Mouse (Mus musculus): ENCODE results near the gene Nabp2. TPM values are rescaled to one million over a fixed set of nuclear protein-coding genes. Genes with fewer than 3 reads are reported as not detected.

Gene Nabp2
- total and polyA plus RNA-seq, 3 experiments, result 40.3 to 123 (median 43.7) TPM

- peak overlapping the region; percentile 80 for H3K4me2 ChIP-seq (ENCODE audit: insufficient read depth, low read depth, poor library complexity, severe bottlenecking)
- H3K79me2 ChIP-seq (replicated peaks; ENCODE audit: control insufficient read depth, extremely low read depth, insufficient read depth, poor library complexity, severe bottlenecking), result peaks cover 16% of the 10 kb centered on the region
- no peak for DNase-seq (ENCODE audit: extremely low read depth)
- no peaks in the 10 kb centered on the region for H3K9me3 ChIP-seq (replicated peaks; ENCODE audit: low read length)
- H3K36me3 ChIP-seq (replicated peaks in 1 of 2; ENCODE audit: control insufficient read depth in 1 of 2, insufficient read depth in 1 of 2, low read length in 1 of 2), result peaks cover 23 to 43% of the 10 kb centered on the region in 2 experiments
- H3K9ac ChIP-seq (ENCODE audit: insufficient read depth, low read depth), result peak overlapping the region; percentile 97
- no peak overlapping the region for H3K27ac ChIP-seq (ENCODE audit: insufficient read depth, low read depth)
- dilution Hi-C loops (cut with MboI; ENCODE audit: extremely low pct_ligation_motif_present, extremely low pct_unique_long_range_greater_than_20kb, low sequenced_read_pairs), result no loop called here
- no peak for TF ChIP-seq CTCF (conservative IDR thresholded peaks at IDR 0.05 in 1 of 2, IDR thresholded peaks at IDR 0.05 in 1 of 2; ENCODE audit: low read depth in 2 of 2, low read length in 2 of 2)
- 0 out of 2 replicates have a peak, but pooled peaks have one; percentile 4 for TF ChIP-seq CHD2 (IDR thresholded peaks at IDR 0.05; ENCODE audit: low read length)
- peaks cover 6 to 21% of the 10 kb centered on the region in 2 experiments for H3K4me1 ChIP-seq (ENCODE audit: control insufficient read depth in 1 of 2, insufficient read depth in 2 of 2)
- H3K27me3 ChIP-seq (replicated peaks), result no peaks in the 10 kb centered on the region
- H3K4me3 ChIP-seq (replicated peaks in 1 of 3; ENCODE audit: low read depth in 2 of 3, low read length in 2 of 3, poor library complexity in 1 of 3), result peak overlapping the region; percentile 71 to 82 (median 77)
- in situ Hi-C loops (cut with MboI; ENCODE audit: low pct_ligation_motif_present, low pct_unique_long_range_greater_than_20kb, low sequenced_read_pairs), result no loop called here
These were observed 49.0 kb upstream of the Nabp2 start for GRCm38 (mm10) chr10:128460270-128460630.

DNA sequence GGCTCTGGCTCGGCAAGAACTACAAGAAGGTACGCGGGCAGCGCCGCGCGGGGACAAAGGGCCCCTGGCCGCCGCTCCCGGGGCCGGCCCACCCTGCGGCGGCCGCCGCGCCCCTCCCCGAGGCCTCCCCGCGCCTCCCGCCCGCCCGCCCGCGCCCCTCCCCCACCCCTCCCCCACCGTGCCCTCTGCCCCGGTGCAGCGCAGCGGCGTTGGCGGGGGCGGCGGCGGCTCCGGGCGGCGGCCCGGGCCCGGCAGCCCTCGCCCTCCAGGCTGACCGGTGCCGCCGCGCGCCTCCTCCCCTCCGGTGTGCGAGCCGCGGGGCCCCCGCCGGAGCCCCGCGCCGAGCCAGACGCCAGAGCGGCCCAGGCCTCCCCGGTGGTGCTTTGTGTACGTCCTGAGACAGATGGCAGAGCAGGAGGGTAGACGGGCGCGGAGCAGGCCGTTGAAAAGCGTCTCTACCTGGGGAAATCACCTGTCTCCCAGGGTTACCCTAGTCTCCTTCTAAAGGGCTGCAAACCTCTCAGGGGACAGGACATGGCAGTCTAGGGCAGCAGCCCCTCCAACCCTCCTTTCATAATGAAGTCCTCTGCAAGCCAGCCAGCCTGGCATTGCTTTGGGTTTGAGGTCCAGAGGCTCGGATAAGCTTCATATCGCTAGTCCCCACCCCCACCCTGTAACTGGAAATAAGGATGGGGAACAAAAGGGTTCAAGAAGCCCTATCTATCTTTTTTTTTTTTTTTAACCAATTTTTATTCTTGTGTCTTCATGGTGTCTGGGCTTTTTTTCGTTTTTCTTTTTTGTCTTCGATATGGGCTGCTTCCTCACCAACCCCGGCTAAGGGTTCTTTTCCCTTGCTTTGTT is 48.3 kb upstream of the Nabp2 start:
- DNase-seq (ENCODE audit: extremely low read depth), result peak; percentile 36
- dilution Hi-C loops (cut with MboI; ENCODE audit: extremely low pct_ligation_motif_present, extremely low pct_unique_long_range_greater_than_20kb, low sequenced_read_pairs) (no loop called here), in situ Hi-C loops (cut with MboI; ENCODE audit: low pct_ligation_motif_present, low pct_unique_long_range_greater_than_20kb, low sequenced_read_pairs) (no loop called here)
- Histone ChIP-seq H3K27me3 (replicated peaks) (no peaks in the 10 kb centered on the region), H3K4me3 (replicated peaks in 1 of 3; ENCODE audit: low read depth in 2 of 3, low read length in 2 of 3, poor library complexity in 1 of 3) (peak overlapping the region; percentile 71 to 82 (median 77)), H3K4me2 (ENCODE audit: insufficient read depth, low read depth, poor library complexity, severe bottlenecking) (peak overlapping the region; percentile 80), H3K36me3 (replicated peaks in 1 of 2; ENCODE audit: control insufficient read depth in 1 of 2, insufficient read depth in 1 of 2, low read length in 1 of 2) (peaks cover 19 to 38% of the 10 kb centered on the region in 2 experiments), H3K27ac (ENCODE audit: insufficient read depth, low read depth) (peak overlapping the region; percentile 79; the same call in 1 of the 2 replicates), H3K9ac (ENCODE audit: insufficient read depth, low read depth) (peak overlapping the region; percentile 97), H3K79me2 (replicated peaks; ENCODE audit: control insufficient read depth, extremely low read depth, insufficient read depth, poor library complexity, severe bottlenecking) (peaks cover 16% of the 10 kb centered on the region), H3K4me1 (ENCODE audit: control insufficient read depth in 1 of 2, insufficient read depth in 2 of 2) (peaks cover 6 to 27% of the 10 kb centered on the region in 2 experiments), H3K9me3 (replicated peaks; ENCODE audit: low read length) (no peaks in the 10 kb centered on the region)
- no peak for TF ChIP-seq ZNF384 (IDR thresholded peaks at IDR 0.05; ENCODE audit: low read depth, low read length)
- peak; percentile 36; the same call in 1 of the 2 replicates for TF ChIP-seq CHD2 (IDR thresholded peaks at IDR 0.05; ENCODE audit: low read length)

GRCm38 (mm10) chr10:128458719-128459408 is 47.6 kb upstream of the Nabp2 start, which contains the start of gene Smarcc2:
Gene Smarcc2 (plus strand): TSS chr10:128459248.
- Histone ChIP-seq H3K9ac (ENCODE audit: insufficient read depth, low read depth) (peak within 1 kb of the TSS; percentile 97), H3K79me2 (replicated peaks; ENCODE audit: control insufficient read depth, extremely low read depth, insufficient read depth, poor library complexity, severe bottlenecking) (peaks cover 16% of the 10 kb centered on the region), H3K4me3 (replicated peaks in 1 of 3; ENCODE audit: low read depth in 2 of 3, low read length in 2 of 3, poor library complexity in 1 of 3) (peak within 1 kb of the TSS; percentile 77 to 86 (median 82)), H3K27ac (ENCODE audit: insufficient read depth, low read depth) (peak within 1 kb of the TSS; percentile 79), H3K4me2 (ENCODE audit: insufficient read depth, low read depth, poor library complexity, severe bottlenecking) (peak within 1 kb of the TSS; percentile 80), H3K9me3 (replicated peaks; ENCODE audit: low read length) (no peaks in the 10 kb centered on the region), H3K27me3 (replicated peaks) (no peaks in the 10 kb centered on the region), H3K4me1 (ENCODE audit: control insufficient read depth in 1 of 2, insufficient read depth in 2 of 2) (peaks cover 6 to 28% of the 10 kb centered on the region in 2 experiments), H3K36me3 (replicated peaks in 1 of 2; ENCODE audit: control insufficient read depth in 1 of 2, insufficient read depth in 1 of 2, low read length in 1 of 2) (peaks cover 12 to 30% of the 10 kb centered on the region in 2 experiments)
- dilution Hi-C loops (cut with MboI; ENCODE audit: extremely low pct_ligation_motif_present, extremely low pct_unique_long_range_greater_than_20kb, low sequenced_read_pairs), result no loop called here
- in situ Hi-C loops (cut with MboI; ENCODE audit: low pct_ligation_motif_present, low pct_unique_long_range_greater_than_20kb, low sequenced_read_pairs), result no loop called here
- peak; percentile 44 for DNase-seq (ENCODE audit: extremely low read depth)
- TF ChIP-seq ZKSCAN1 (IDR thresholded peaks at IDR 0.05; ENCODE audit: borderline replicate concordance, low read depth, low read length) (no peak), E2F4 (IDR thresholded peaks at IDR 0.05; ENCODE audit: insufficient replicate concordance, low read depth, low read length) (no peak), KAT2A (IDR thresholded peaks at IDR 0.05; ENCODE audit: insufficient replicate concordance, low read length) (no peak), USF1 (IDR thresholded peaks at IDR 0.05; ENCODE audit: low read depth, low read length) (no peak), ELF1 (IDR thresholded peaks at IDR 0.05; ENCODE audit: low read depth, low read length) (peak; percentile 39; the same call in 1 of the 2 replicates), ZNF384 (IDR thresholded peaks at IDR 0.05; ENCODE audit: low read depth, low read length) (no peak), MAFK (IDR thresholded peaks at IDR 0.05; ENCODE audit: insufficient replicate concordance, low read length) (no peak), RCOR1 (conservative IDR thresholded peaks at IDR 0.05; ENCODE audit: low read depth, low read length) (no peak), MXI1 (IDR thresholded peaks at IDR 0.05; ENCODE audit: low read depth, low read length) (peak; percentile 47; the same call in 1 of the 2 replicates), NRF1 (IDR thresholded peaks at IDR 0.05; ENCODE audit: low read depth, low read length) (no peak), CHD2 (IDR thresholded peaks at IDR 0.05; ENCODE audit: low read length) (no peak), CHD1 (IDR thresholded peaks at IDR 0.05; ENCODE audit: low read depth, low read length) (no peak), MAZ (IDR thresholded peaks at IDR 0.05; ENCODE audit: low read depth, low read length) (no peak), PAX5 (IDR thresholded peaks at IDR 0.05; ENCODE audit: low read length) (no peak), SIN3A (IDR thresholded peaks at IDR 0.05; ENCODE audit: low read length) (no peak), MAX (IDR thresholded peaks at IDR 0.05; ENCODE audit: low read length) (no peak), EP300 (IDR thresholded peaks at IDR 0.05; ENCODE audit: low read length) (no peak), BHLHE40 (IDR thresholded peaks at IDR 0.05; ENCODE audit: low read depth, low read length) (no peak), NELFE (IDR thresholded peaks at IDR 0.05; ENCODE audit: low read depth, low read length) (peak; percentile 58), CTCF (conservative IDR thresholded peaks at IDR 0.05 in 1 of 2, IDR thresholded peaks at IDR 0.05 in 1 of 2; ENCODE audit: low read depth in 2 of 2, low read length in 2 of 2) (peak in 1 of 2 experiments; percentile 59; a peak in 2 of 4 replicates), MEF2A (IDR thresholded peaks at IDR 0.05; ENCODE audit: borderline replicate concordance, low read depth, low read length) (no peak)
